Mouse (Mus musculus) heart, embryonic 11.5 days (tissue): ENCODE data around the gene Tmem72. TPM values are rescaled to one million over a fixed set of nuclear protein-coding genes. Genes with fewer than 3 reads are reported as not detected.
A peak's percentile ranks its signal among the peaks of the same experiment; 100 is the strongest.

ENCODE experiments used
- ATAC-seq: fragments of 200-750 bp; cut with Nextera tagmentation; replicated peaks from 2 replicates; pipeline ENCODE4 v1.8.0; 2017; ENCODE audit warnings: moderate library complexity; ENCODE audit not compliant: insufficient number of reproducible peaks, low FRiP score, low TSS enrichment
- H3K27ac ChIP-seq: fragments of 300-500 bp; sonication (generic); 2 replicates; pipeline ENCODE4 v1.5.1; 2014; ENCODE audit warnings: mild to moderate bottlenecking, low read depth, low read length
- H3K27me3 ChIP-seq: fragments of 300-500 bp; sonication (generic); 2 replicates; pipeline ENCODE4 v1.6.1; 2014; ENCODE audit warnings: mild to moderate bottlenecking, low read length, mixed read lengths; ENCODE audit not compliant: control insufficient read depth, insufficient read depth
- H3K36me3 ChIP-seq: fragments of 300-500 bp; sonication (generic); 2 replicates; pipeline ENCODE4 v1.6.1; 2014; ENCODE audit warnings: mild to moderate bottlenecking, low read length, moderate library complexity, mixed read lengths; ENCODE audit not compliant: control insufficient read depth, insufficient read depth
- H3K4me1 ChIP-seq: fragments of 300-500 bp; sonication (generic); 2 replicates; pipeline ENCODE4 v1.6.1; 2014; ENCODE audit warnings: low read length; ENCODE audit not compliant: control insufficient read depth, insufficient read depth
- H3K4me2 ChIP-seq: fragments of 300-500 bp; sonication (generic); 2 replicates; pipeline ENCODE4 v1.6.1; 2014; ENCODE audit warnings: mild to moderate bottlenecking, moderate library complexity
- H3K4me3 ChIP-seq: fragments of 300-500 bp; sonication (generic); 2 replicates; pipeline ENCODE4 v1.5.1; 2014; ENCODE audit warnings: low read depth, low read length
- H3K9ac ChIP-seq: fragments of 300-500 bp; sonication (generic); 2 replicates; pipeline ENCODE4 v1.6.1; 2014; ENCODE audit warnings: mild to moderate bottlenecking, low read depth, low read length, moderate library complexity
- H3K9me3 ChIP-seq: fragments of 300-500 bp; sonication (generic); replicated peaks from 2 replicates; pipeline ENCODE4 v1.6.1; 2016; ENCODE audit warnings: low read length; ENCODE audit not compliant: control insufficient read depth
- WGBS: fragments of 180-500 bp; shearing (Covaris S2); extraction: QIAGEN DNeasy Blood & Tissue Kit; methylation state at CpG from one replicate; pipeline ENCODE4 v1.1.7; 2014; ENCODE audit not compliant: insufficient replicate concordance; 5-methylcytosine and 5-hydroxymethylcytosine counted together
- microRNA-seq: library from miRNA; unstranded; fragments of <30 nt; microRNA quantifications from one replicate; pipeline ENCODE4, GENCODE M21; 2016; ENCODE audit warnings: borderline number of aligned reads
- polyA plus RNA-seq: library from polyadenylated mRNA; unstranded; fragments of >200 nt; fragmentation: Nextera tagmentation; extraction: Ambion mirVana; gene quantifications from 2 replicates; pipeline ENCODE4 v1.2.1, GENCODE M21; 2014

Gene Tmem72
- polyA plus RNA-seq, 1 experiment from 2014 or later, result 0.06 TPM

DNA sequence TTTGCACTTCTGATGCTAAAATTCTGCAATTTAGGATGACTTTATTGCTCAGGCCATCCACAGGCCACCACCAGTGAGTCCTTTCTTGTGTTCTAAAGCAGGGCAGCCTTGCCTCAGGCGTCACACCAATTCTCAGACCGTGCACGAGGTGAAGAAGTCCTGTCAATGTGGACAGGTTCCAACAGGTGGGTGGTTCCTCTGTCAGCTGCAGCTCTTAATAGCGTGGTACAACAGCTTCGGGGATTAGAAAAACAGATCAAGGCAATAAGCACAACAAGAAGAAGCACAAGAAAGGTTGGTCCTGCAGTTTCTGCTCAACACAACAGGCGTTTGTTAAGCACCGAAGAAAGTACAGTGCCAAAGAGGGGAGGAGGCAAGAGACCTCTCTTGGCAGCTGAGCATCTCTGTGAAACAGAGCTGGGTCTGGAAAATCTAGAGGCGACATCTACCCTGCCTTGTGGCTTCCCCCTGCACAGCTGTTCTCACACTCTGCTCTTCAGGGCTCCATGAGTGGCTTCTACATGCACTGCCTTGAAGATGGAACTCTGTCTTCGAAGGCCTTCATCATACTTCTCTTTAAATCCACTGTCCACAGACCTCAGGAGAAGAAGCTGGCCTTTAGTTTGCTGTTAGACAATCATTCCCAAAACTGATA lies 80.0 kb downstream of the Tmem72 start:
- Histone ChIP-seq H3K9ac (no peak overlapping the region), H3K27ac (peak overlapping the region; percentile 95; the same call in 1 of the 2 replicates), H3K36me3 (no peaks in the 10 kb centered on the region), H3K27me3 (no peaks in the 10 kb centered on the region), H3K4me1 (peaks cover 34% of the 10 kb centered on the region), H3K4me3 (no peak overlapping the region), H3K4me2 (no peak overlapping the region), H3K9me3 (no peaks in the 10 kb centered on the region)
- ATAC-seq, result no peak
- 77% methylated on average over 9 of the region's 9 CpGs for WGBS

DNA sequence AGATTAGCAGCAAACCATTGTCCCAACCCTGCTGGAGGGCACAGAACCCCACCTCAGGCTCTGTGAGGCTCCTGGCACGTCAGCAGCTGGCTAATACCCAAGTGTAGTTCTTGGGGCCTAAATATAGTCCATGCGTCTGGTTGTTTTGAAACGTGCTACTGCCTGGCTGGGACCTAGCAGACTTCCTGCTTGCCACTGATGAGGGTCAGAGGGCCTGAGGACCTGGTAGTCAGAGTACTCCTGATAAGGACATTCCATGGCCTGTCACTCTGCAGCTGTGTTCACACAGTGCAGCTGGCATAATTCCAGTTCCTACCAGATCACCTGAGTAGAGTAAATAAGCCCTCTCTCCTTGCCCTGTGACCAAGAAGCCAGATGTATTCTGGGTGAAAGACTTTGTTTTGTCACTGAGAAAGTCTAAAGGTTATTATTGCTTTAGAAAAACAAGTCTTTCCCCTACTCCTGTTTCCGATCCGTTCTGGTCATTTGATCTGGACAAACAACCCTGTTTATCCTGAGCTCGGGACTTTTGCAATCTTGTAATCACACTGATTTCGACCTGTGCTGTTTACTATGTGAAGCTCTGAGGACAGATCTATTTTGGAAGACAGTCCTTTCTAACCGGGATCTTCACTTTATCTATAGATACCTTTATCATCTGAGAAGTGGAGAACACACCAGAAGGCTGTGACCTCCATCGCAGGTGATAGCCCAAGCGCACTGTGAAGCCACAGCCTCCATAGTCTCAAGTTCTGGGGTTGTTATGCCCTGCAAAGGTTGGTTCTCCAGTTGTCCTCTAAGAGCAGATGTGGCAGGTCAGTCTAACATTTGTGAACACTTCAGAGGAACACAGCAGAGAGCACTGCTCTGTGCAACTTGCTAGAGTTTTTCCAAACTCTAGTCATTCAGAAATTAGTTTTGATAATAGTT lies 81.2 kb downstream of the Tmem72 start:
- 25% methylated on average over 10 of the region's 10 CpGs for WGBS
- H3K27ac ChIP-seq, result peak overlapping the region; percentile 95
- peaks cover 34% of the 10 kb centered on the region for H3K4me1 ChIP-seq
- H3K9ac ChIP-seq, result no peak overlapping the region
- peak; percentile 88 for ATAC-seq
- H3K9me3 ChIP-seq, result no peaks in the 10 kb centered on the region
- H3K36me3 ChIP-seq, result no peaks in the 10 kb centered on the region
- no peaks in the 10 kb centered on the region for H3K27me3 ChIP-seq
- no peak overlapping the region for H3K4me3 ChIP-seq
- H3K4me2 ChIP-seq, result peak overlapping the region; percentile 2; the same call in 1 of the 2 replicates

DNA sequence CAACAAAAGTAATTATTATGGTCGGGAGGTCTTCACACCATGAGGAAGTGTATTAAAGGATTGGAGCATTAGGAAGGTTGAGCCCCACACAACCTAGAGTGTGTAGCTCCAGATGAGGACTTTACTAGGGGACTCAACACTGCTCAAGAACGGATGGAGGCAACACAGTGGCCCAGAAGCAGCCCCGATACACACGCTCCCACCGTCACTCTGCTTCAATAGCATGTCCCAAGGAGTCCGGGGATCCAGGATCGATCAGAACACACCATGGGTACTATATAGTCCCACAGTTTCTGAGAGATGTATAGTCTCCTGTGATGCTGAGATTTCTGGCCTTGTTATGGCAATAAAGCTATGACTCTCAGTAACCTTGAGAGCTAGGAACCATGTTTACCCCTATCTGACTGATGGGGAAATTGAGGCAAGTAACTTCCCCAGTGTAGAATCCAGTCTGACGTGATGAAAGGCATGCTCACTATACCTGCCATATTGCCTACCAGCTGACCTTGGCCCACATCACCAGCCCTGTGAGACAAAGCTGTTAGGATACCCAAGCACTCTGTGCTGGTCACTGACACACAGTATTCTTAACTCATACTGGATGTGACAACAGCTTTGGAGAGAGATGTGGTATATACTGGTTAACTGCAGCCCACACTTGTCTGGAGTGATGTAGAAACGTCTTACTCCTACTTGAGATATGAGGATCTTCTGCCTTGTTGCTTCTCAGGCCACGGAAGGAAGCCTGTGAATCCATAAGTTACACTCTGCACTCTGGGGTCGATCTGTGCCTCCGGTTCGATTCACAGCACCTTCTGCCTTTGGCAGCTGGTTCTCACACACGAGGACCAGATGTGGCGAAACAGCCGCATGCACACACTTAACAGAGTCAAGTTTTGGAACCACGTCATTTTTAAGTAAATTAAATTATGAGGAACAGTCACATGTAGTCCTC lies 82.7 kb downstream of the Tmem72 start:
- Histone ChIP-seq H3K9me3 (no peaks in the 10 kb centered on the region), H3K4me2 (no peak overlapping the region), H3K27me3 (no peaks in the 10 kb centered on the region), H3K9ac (no peak overlapping the region), H3K36me3 (no peaks in the 10 kb centered on the region), H3K27ac (peak overlapping the region; percentile 95), H3K4me3 (no peak overlapping the region), H3K4me1 (peaks cover 28% of the 10 kb centered on the region)
- WGBS, result 87% methylated on average over 17 of the region's 17 CpGs
- ATAC-seq, result no peak

DNA sequence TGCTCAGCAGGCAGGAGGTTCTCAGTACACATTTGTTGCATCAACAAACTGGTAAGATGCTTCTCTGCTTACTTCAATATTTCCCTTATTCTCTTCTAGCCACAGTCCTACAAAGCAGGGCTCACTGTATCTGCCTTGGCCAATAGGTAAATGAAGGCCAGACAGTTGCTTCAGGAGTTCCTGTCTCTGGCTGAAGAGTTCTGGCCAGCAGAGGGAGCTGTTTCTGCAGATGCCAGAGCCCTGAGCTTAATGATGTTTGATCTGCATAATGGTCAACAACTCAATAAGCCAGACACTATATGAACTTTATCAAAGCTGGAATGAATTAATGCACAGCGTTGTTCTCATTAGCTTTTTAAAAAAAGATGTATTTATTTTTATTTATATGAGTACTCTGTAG lies 84.6 kb downstream of the Tmem72 start:
- Histone ChIP-seq H3K9me3 (no peaks in the 10 kb centered on the region), H3K4me1 (peaks cover 25% of the 10 kb centered on the region), H3K27me3 (no peaks in the 10 kb centered on the region), H3K4me2 (no peak overlapping the region), H3K9ac (no peak overlapping the region), H3K4me3 (no peak overlapping the region), H3K27ac (no peak overlapping the region), H3K36me3 (no peaks in the 10 kb centered on the region)
- WGBS, result 36% methylated on average over 1 of the region's 1 CpGs
- ATAC-seq, result no peak

- H3K27me3 ChIP-seq, result no peaks in the 10 kb centered on the region
- 90% methylated on average over 10 of the region's 10 CpGs for WGBS
- no peak overlapping the region for H3K27ac ChIP-seq
- peaks cover 4% of the 10 kb centered on the region; the same call in 1 of the 2 replicates for H3K36me3 ChIP-seq
- H3K4me2 ChIP-seq, result no peak overlapping the region
- ATAC-seq, result no peak
- H3K4me1 ChIP-seq, result peaks cover 7% of the 10 kb centered on the region
- no peak overlapping the region for H3K4me3 ChIP-seq
- H3K9ac ChIP-seq, result no peak overlapping the region
- H3K9me3 ChIP-seq, result no peaks in the 10 kb centered on the region
Measured at GRCm38 (mm10) chr6:116629766-116630165, 86.9 kb downstream of the Tmem72 start.

Small RNAs within 50 kb of the gene (microRNA-seq; reads per million reads assigned to microRNA genes)
- gene Mir7043, result 0.54 reads per million

Other genes with a start within 250 kb of the Tmem72 start
- not detected in 2 replicates for gene Olfr211, start 227.8 kb downstream of the Tmem72 start, polyA plus RNA-seq
- 0.17 TPM in 1 of 2 replicates, not detected in the other for gene Olfr212, start 210.4 kb downstream of the Tmem72 start, polyA plus RNA-seq
- not detected in 2 replicates for gene Olfr213, start 178.5 kb downstream of the Tmem72 start, polyA plus RNA-seq
- gene Gm5580, start 165.8 kb downstream of the Tmem72 start, polyA plus RNA-seq, result 0.39 TPM in 2 replicates
- gene Olfr214, start 162.7 kb downstream of the Tmem72 start, polyA plus RNA-seq, result not detected in 2 replicates
- gene Olfr215, start 132.7 kb downstream of the Tmem72 start, polyA plus RNA-seq, result not detected in 2 replicates
- gene Zfp422, start 87.9 kb downstream of the Tmem72 start, polyA plus RNA-seq, result 104 and 106 TPM in 2 replicates
- 4.1 and 5.9 TPM in 2 replicates for gene Depp1, start 66.3 kb downstream of the Tmem72 start, polyA plus RNA-seq
- 5.7 and 6.9 TPM in 2 replicates for gene Rassf4, start 43.0 kb downstream of the Tmem72 start, polyA plus RNA-seq